Mouse (Mus musculus): ENCODE results near the gene Peli2. TPM values are rescaled to one million over a fixed set of nuclear protein-coding genes. Genes with fewer than 3 reads are reported as not detected.
"Not testable (repeated sequence)": the region's sequence is repeated elsewhere in the genome, so short reads cannot be mapped to it uniquely, and the experiment has no call there.

Gene Peli2
- 8.0 and 8.7 TPM in 2 replicates for polyA plus RNA-seq (2015; fragmentation: Nextera tagmentation; extraction: Ambion mirVana)

- no peaks in the 10 kb centered on the region for H3K27me3 ChIP-seq (replicated peaks; ENCODE audit: control insufficient read depth, insufficient read depth, low read length)
- peak within 1 kb of the TSS; percentile 88 for H3K9ac ChIP-seq (ENCODE audit: low read depth, low read length)
- H3K4me2 ChIP-seq (ENCODE audit: low read length), result peak within 1 kb of the TSS; percentile 95
- peak; percentile 88 for ATAC-seq
- H3K36me3 ChIP-seq (ENCODE audit: control insufficient read depth, insufficient read depth, low read length), result no peaks in the 10 kb centered on the region
- peaks cover 21% of the 10 kb centered on the region for H3K4me1 ChIP-seq (ENCODE audit: control insufficient read depth, insufficient read depth, low read depth, low read length)
- 0% methylated on average over 93 of the region's 117 CpGs for WGBS
- no peaks in the 10 kb centered on the region for H3K9me3 ChIP-seq (ENCODE audit: control insufficient read depth, low read length)
- peak within 1 kb of the TSS; percentile 87 for H3K27ac ChIP-seq (ENCODE audit: low read depth, low read length)
- peak within 1 kb of the TSS; percentile 93 for H3K4me3 ChIP-seq (ENCODE audit: low read length)
These were observed at the start of gene Peli2 for GRCm38 (mm10) chr14:48120752-48121528. Gene Peli2, plus strand, starts transcription at chr14:48120823.

- no peak overlapping the region for H3K4me2 ChIP-seq (ENCODE audit: low read length)
- H3K9me3 ChIP-seq (ENCODE audit: control insufficient read depth, low read length), result no peaks in the 10 kb centered on the region
- no peak overlapping the region for H3K4me3 ChIP-seq (ENCODE audit: low read length)
- H3K27me3 ChIP-seq (replicated peaks; ENCODE audit: control insufficient read depth, insufficient read depth, low read length), result no peaks in the 10 kb centered on the region
- peaks cover 8% of the 10 kb centered on the region for H3K4me1 ChIP-seq (ENCODE audit: control insufficient read depth, insufficient read depth, low read depth, low read length)
- 58% methylated on average over 4 of the region's 4 CpGs for WGBS
- H3K27ac ChIP-seq (ENCODE audit: low read depth, low read length), result no peak overlapping the region
- no peaks in the 10 kb centered on the region for H3K36me3 ChIP-seq (ENCODE audit: control insufficient read depth, insufficient read depth, low read length)
- H3K9ac ChIP-seq (ENCODE audit: low read depth, low read length), result no peak overlapping the region
- no peak for ATAC-seq
These were observed 48.5 kb upstream of the Peli2 start for GRCm38 (mm10) chr14:48072104-48072503.

- WGBS, result 22% methylated on average over 24 of the region's 24 CpGs
- peak overlapping the region; percentile 25; the same call in 1 of the 2 replicates for H3K27ac ChIP-seq (ENCODE audit: low read depth, low read length)
- H3K9ac ChIP-seq (ENCODE audit: low read depth, low read length), result no peak overlapping the region
- H3K27me3 ChIP-seq (replicated peaks; ENCODE audit: control insufficient read depth, insufficient read depth, low read length), result no peaks in the 10 kb centered on the region
- H3K4me2 ChIP-seq (ENCODE audit: low read length), result peak overlapping the region; percentile 26
- no peak overlapping the region for H3K4me3 ChIP-seq (ENCODE audit: low read length)
- no peaks in the 10 kb centered on the region for H3K36me3 ChIP-seq (ENCODE audit: control insufficient read depth, insufficient read depth, low read length)
- peaks cover 8% of the 10 kb centered on the region for H3K4me1 ChIP-seq (ENCODE audit: control insufficient read depth, insufficient read depth, low read depth, low read length)
- H3K9me3 ChIP-seq (ENCODE audit: control insufficient read depth, low read length), result no peaks in the 10 kb centered on the region
- ATAC-seq, result peak; percentile 77
These were observed 47.1 kb upstream of the Peli2 start for GRCm38 (mm10) chr14:48073247-48074161.

GRCm38 (mm10) chr14:48079574-48079973, 41.0 kb upstream of the Peli2 start:
- not testable (repeated sequence) for H3K27me3 ChIP-seq (replicated peaks; ENCODE audit: control insufficient read depth, insufficient read depth, low read length); H3K36me3 ChIP-seq (ENCODE audit: control insufficient read depth, insufficient read depth, low read length); H3K9me3 ChIP-seq (ENCODE audit: control insufficient read depth, low read length); H3K4me3 ChIP-seq (ENCODE audit: low read length); H3K27ac ChIP-seq (ENCODE audit: low read depth, low read length); H3K4me2 ChIP-seq (ENCODE audit: low read length); H3K9ac ChIP-seq (ENCODE audit: low read depth, low read length); H3K4me1 ChIP-seq (ENCODE audit: control insufficient read depth, insufficient read depth, low read depth, low read length); ATAC-seq
- WGBS, result 95% methylated on average over 17 of the region's 17 CpGs

GRCm38 (mm10) chr14:48083836-48084812, 36.5 kb upstream of the Peli2 start:
- Histone ChIP-seq H3K4me3 (ENCODE audit: low read length) (no peak overlapping the region), H3K9me3 (ENCODE audit: control insufficient read depth, low read length) (no peaks in the 10 kb centered on the region), H3K4me2 (ENCODE audit: low read length) (peak overlapping the region; percentile 8; the same call in 1 of the 2 replicates), H3K36me3 (ENCODE audit: control insufficient read depth, insufficient read depth, low read length) (no peaks in the 10 kb centered on the region), H3K27ac (ENCODE audit: low read depth, low read length) (peak overlapping the region; percentile 48), H3K4me1 (ENCODE audit: control insufficient read depth, insufficient read depth, low read depth, low read length) (peaks cover 10% of the 10 kb centered on the region), H3K27me3 (replicated peaks; ENCODE audit: control insufficient read depth, insufficient read depth, low read length) (no peaks in the 10 kb centered on the region), H3K9ac (ENCODE audit: low read depth, low read length) (no peak overlapping the region)
- 22% methylated on average over 14 of the region's 14 CpGs for WGBS
- ATAC-seq, result peak; percentile 90

DNA sequence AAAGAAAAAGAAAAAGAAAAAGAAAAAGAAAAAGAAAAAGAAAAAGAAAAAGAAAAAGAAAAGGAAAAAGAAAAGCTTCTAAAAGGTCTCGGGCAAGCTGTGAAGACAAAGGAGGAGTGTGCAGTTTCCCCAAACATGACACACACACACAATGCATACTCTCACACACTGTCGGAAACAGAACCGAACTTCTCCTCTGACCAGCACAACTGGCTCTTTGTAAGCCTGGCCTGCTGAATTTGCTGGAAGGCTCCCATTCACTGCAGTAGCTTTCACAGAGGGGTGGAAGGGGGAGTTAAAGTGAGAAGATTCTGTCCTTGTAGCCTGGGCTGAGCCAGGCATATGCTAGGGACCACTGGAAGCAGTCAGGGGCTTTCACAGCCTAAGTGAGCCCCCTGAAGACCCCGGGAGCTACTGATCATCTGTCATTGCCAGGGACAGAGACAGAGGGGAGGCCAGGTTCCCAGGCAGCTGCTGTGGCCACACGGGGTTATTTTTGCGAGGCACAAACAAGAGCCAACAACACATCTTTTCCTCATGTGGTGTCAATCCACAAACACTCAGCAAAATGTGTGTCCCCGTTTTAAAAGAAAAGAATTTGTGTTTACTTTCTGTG, 33.8 kb upstream of the Peli2 start:
- Histone ChIP-seq H3K4me3 (ENCODE audit: low read length) (no peak overlapping the region), H3K36me3 (ENCODE audit: control insufficient read depth, insufficient read depth, low read length) (no peaks in the 10 kb centered on the region), H3K27me3 (replicated peaks; ENCODE audit: control insufficient read depth, insufficient read depth, low read length) (no peaks in the 10 kb centered on the region), H3K9ac (ENCODE audit: low read depth, low read length) (no peak overlapping the region), H3K4me2 (ENCODE audit: low read length) (no peak overlapping the region), H3K27ac (ENCODE audit: low read depth, low read length) (no peak overlapping the region), H3K9me3 (ENCODE audit: control insufficient read depth, low read length) (no peaks in the 10 kb centered on the region), H3K4me1 (ENCODE audit: control insufficient read depth, insufficient read depth, low read depth, low read length) (peaks cover 10% of the 10 kb centered on the region)
- peak; percentile 66 for ATAC-seq
- WGBS, result 36% methylated on average over 7 of the region's 7 CpGs

GRCm38 (mm10) chr14:48087298-48087830, 33.3 kb upstream of the Peli2 start:
- peak; percentile 19; the same call in 1 of the 2 replicates for ATAC-seq
- H3K4me3 ChIP-seq (ENCODE audit: low read length), result no peak overlapping the region
- WGBS, result 47% methylated on average over 8 of the region's 8 CpGs

DNA sequence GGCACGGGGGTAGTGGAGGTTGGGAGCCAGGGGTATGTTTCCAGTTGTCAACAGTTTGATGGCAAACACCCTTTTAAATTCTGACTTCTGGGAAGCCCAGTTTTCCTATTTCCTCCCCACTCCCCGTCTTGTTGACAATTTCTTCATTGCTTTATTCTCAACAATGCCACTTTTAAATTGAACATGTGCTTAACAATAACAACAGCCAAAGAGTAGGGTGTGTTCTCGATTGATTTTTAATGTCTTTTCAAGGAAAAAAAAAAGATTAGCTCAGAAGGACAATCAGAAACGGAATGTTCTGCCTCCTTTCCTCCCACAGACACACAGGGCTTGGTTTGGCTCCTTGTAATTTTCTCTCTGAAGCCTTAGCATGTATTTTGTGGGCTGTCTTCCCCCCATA, 30.2 kb upstream of the Peli2 start:
- H3K4me3 ChIP-seq (ENCODE audit: low read length), result no peak overlapping the region
- no peaks in the 10 kb centered on the region for H3K4me1 ChIP-seq (ENCODE audit: control insufficient read depth, insufficient read depth, low read depth, low read length)
- H3K36me3 ChIP-seq (ENCODE audit: control insufficient read depth, insufficient read depth, low read length), result no peaks in the 10 kb centered on the region
- no peaks in the 10 kb centered on the region for H3K27me3 ChIP-seq (replicated peaks; ENCODE audit: control insufficient read depth, insufficient read depth, low read length)
- no peaks in the 10 kb centered on the region for H3K9me3 ChIP-seq (ENCODE audit: control insufficient read depth, low read length)
- no peak overlapping the region for H3K4me2 ChIP-seq (ENCODE audit: low read length)
- H3K9ac ChIP-seq (ENCODE audit: low read depth, low read length), result no peak overlapping the region
- no peak for ATAC-seq
- 74% methylated on average over 4 of the region's 4 CpGs for WGBS
- H3K27ac ChIP-seq (ENCODE audit: low read depth, low read length), result no peak overlapping the region

More at GRCm38 (mm10) chr14:48087298-48087830, 33.3 kb upstream of the Peli2 start:
- Histone ChIP-seq H3K27me3 (replicated peaks; ENCODE audit: control insufficient read depth, insufficient read depth, low read length) (no peaks in the 10 kb centered on the region), H3K9ac (ENCODE audit: low read depth, low read length) (no peak overlapping the region), H3K36me3 (ENCODE audit: control insufficient read depth, insufficient read depth, low read length) (no peaks in the 10 kb centered on the region), H3K9me3 (ENCODE audit: control insufficient read depth, low read length) (no peaks in the 10 kb centered on the region), H3K27ac (ENCODE audit: low read depth, low read length) (no peak overlapping the region), H3K4me2 (ENCODE audit: low read length) (no peak overlapping the region), H3K4me1 (ENCODE audit: control insufficient read depth, insufficient read depth, low read depth, low read length) (peaks cover 10% of the 10 kb centered on the region)

Measured in hindbrain, embryonic 16.5 days (tissue).